8 mouse cellular contexts compared by ENCODE assay signal in genomic region chr3:89159616-89160344, GRCm38 (mm10). TPM values are rescaled to one million over a fixed set of nuclear protein-coding genes. Genes with fewer than 3 reads are reported as not detected.
A peak's percentile ranks its signal among the peaks of the same experiment; 100 is the strongest.
DNase-seq lines count a peak whose midpoint lies in the region; ATAC-seq and TF ChIP-seq lines count a peak whose summit lies in the region.

Gene Hcn3 (minus strand): TSS chr3:89160196.

- H3K4me1 ChIP-seq in kidney, adult 2 months (ENCODE audit: control insufficient read depth, insufficient read depth, low read length), result no peaks in the 10 kb centered on the region; the same call in 1 of the 2 replicates
- H3K4me1 ChIP-seq in brown adipose tissue, adult 24 weeks (ENCODE audit: control insufficient read depth, insufficient read depth, insufficient read length, low read length), result no peaks in the 10 kb centered on the region
- H3K4me1 ChIP-seq in forebrain, embryonic 14.5 days (ENCODE audit: control insufficient read depth, insufficient read depth, low read length), result peaks cover 11% of the 10 kb centered on the region; the same call in 1 of the 2 replicates
- H3K4me1 ChIP-seq in limb, embryonic 15.5 days, result peaks cover 18% of the 10 kb centered on the region
- H3K4me1 ChIP-seq in midbrain, embryonic 16.5 days (ENCODE audit: control insufficient read depth, insufficient read depth, low read length), result peaks cover 22% of the 10 kb centered on the region
- H3K4me1 ChIP-seq in stomach, embryonic 14.5 days (ENCODE audit: control insufficient read depth, insufficient read depth, low read length), result peaks cover 13% of the 10 kb centered on the region

- peak; percentile 46 for DNase-seq in kidney, adult 2 months
- no peak for DNase-seq in kidney, adult 11 months
- DNase-seq in forebrain, embryonic 14.5 days (ENCODE audit: low spot score), result peak; percentile 88
- peak; percentile 93 for DNase-seq in induced T-regulatory cell, adult 2 months (ENCODE audit: low read depth)

- H3K9me3 ChIP-seq in forebrain, embryonic 14.5 days (replicated peaks; ENCODE audit: control insufficient read depth, low read length), result no peaks in the 10 kb centered on the region
- H3K9me3 ChIP-seq in limb, embryonic 15.5 days, result no peaks in the 10 kb centered on the region
- no peaks in the 10 kb centered on the region for H3K9me3 ChIP-seq in midbrain, embryonic 16.5 days (replicated peaks; ENCODE audit: control insufficient read depth, low read length, poor library complexity, severe bottlenecking)
- no peaks in the 10 kb centered on the region for H3K9me3 ChIP-seq in stomach, embryonic 14.5 days (ENCODE audit: control insufficient read depth, low read depth, low read length)

- H3K4me2 ChIP-seq in forebrain, embryonic 14.5 days (ENCODE audit: low read length), result peak within 1 kb of the TSS; percentile 95
- H3K4me2 ChIP-seq in limb, embryonic 15.5 days, result peak within 1 kb of the TSS; percentile 99
- H3K4me2 ChIP-seq in midbrain, embryonic 16.5 days (ENCODE audit: low read length), result peak within 1 kb of the TSS; percentile 80
- H3K4me2 ChIP-seq in stomach, embryonic 14.5 days (replicated peaks; ENCODE audit: low read depth, low read length), result peak within 1 kb of the TSS; percentile 96

- H3K9ac ChIP-seq in forebrain, embryonic 14.5 days (ENCODE audit: low read length), result peak within 1 kb of the TSS; percentile 81
- peak within 1 kb of the TSS; percentile 37 for H3K9ac ChIP-seq in limb, embryonic 15.5 days
- peak within 1 kb of the TSS; percentile 87 for H3K9ac ChIP-seq in midbrain, embryonic 16.5 days (ENCODE audit: low read depth, low read length)
- H3K9ac ChIP-seq in stomach, embryonic 14.5 days (replicated peaks; ENCODE audit: low read depth, low read length), result peak within 1 kb of the TSS; percentile 36; the same call in 1 of the 2 replicates

- under 1% methylated on average over 65 of the region's 66 CpGs for WGBS in kidney, adult 2 months
- WGBS in forebrain, embryonic 14.5 days, result under 1% methylated on average over 50 of the region's 66 CpGs
- 0% methylated on average over 62 of the region's 66 CpGs for WGBS in limb, embryonic 15.5 days
- WGBS in midbrain, embryonic 16.5 days, result under 1% methylated on average over 64 of the region's 66 CpGs
- under 1% methylated on average over 53 of the region's 66 CpGs for WGBS in stomach, embryonic 14.5 days

- H3K4me3 ChIP-seq in kidney, adult 2 months (ENCODE audit: insufficient read depth, low read depth, low read length), result peak within 1 kb of the TSS; percentile 59
- peak within 1 kb of the TSS; percentile 60 for H3K4me3 ChIP-seq in brown adipose tissue, adult 24 weeks (ENCODE audit: insufficient read depth, low read depth, low read length)
- H3K4me3 ChIP-seq in forebrain, embryonic 14.5 days (ENCODE audit: low read depth, low read length), result peak within 1 kb of the TSS; percentile 73
- H3K4me3 ChIP-seq in limb, embryonic 15.5 days, result peak within 1 kb of the TSS; percentile 54
- H3K4me3 ChIP-seq in midbrain, embryonic 16.5 days (ENCODE audit: low read depth, low read length), result peak within 1 kb of the TSS; percentile 92
- H3K4me3 ChIP-seq in stomach, embryonic 14.5 days (ENCODE audit: low read depth, low read length), result peak within 1 kb of the TSS; percentile 60

- no peak within 1 kb of the TSS for H3K27ac ChIP-seq in kidney, adult 2 months (ENCODE audit: insufficient read depth, low read depth, low read length)
- H3K27ac ChIP-seq in brown adipose tissue, adult 24 weeks (replicated peaks; ENCODE audit: low read depth, low read length), result no peak within 1 kb of the TSS
- H3K27ac ChIP-seq in forebrain, embryonic 14.5 days (ENCODE audit: low read depth, low read length), result no peak within 1 kb of the TSS
- no peak within 1 kb of the TSS for H3K27ac ChIP-seq in limb, embryonic 15.5 days
- H3K27ac ChIP-seq in midbrain, embryonic 16.5 days (ENCODE audit: low read length), result peak within 1 kb of the TSS; percentile 76
- no peak within 1 kb of the TSS for H3K27ac ChIP-seq in stomach, embryonic 14.5 days (ENCODE audit: low read length)

- TF ChIP-seq POLR2A in kidney, adult 2 months (IDR thresholded peaks at IDR 0.05; ENCODE audit: low read depth, low read length), result no peak

- H3K27me3 ChIP-seq in kidney, adult 2 months (replicated peaks; ENCODE audit: control insufficient read depth, insufficient read depth, low read length), result no peaks in the 10 kb centered on the region
- H3K27me3 ChIP-seq in forebrain, embryonic 14.5 days (replicated peaks; ENCODE audit: control insufficient read depth, insufficient read depth, low read length), result no peaks in the 10 kb centered on the region
- H3K27me3 ChIP-seq in limb, embryonic 15.5 days, result peaks cover 22% of the 10 kb centered on the region
- H3K27me3 ChIP-seq in midbrain, embryonic 16.5 days (ENCODE audit: control insufficient read depth, insufficient read depth, low read depth, low read length), result no peaks in the 10 kb centered on the region
- no peaks in the 10 kb centered on the region for H3K27me3 ChIP-seq in stomach, embryonic 14.5 days (ENCODE audit: control insufficient read depth, insufficient read depth, low read length)

- H3K36me3 ChIP-seq in kidney, adult 2 months (ENCODE audit: control insufficient read depth, insufficient read depth, low read length), result no peaks in the 10 kb centered on the region
- H3K36me3 ChIP-seq in forebrain, embryonic 14.5 days (ENCODE audit: control insufficient read depth, insufficient read depth, low read length), result no peaks in the 10 kb centered on the region
- H3K36me3 ChIP-seq in limb, embryonic 15.5 days, result no peaks in the 10 kb centered on the region
- no peaks in the 10 kb centered on the region for H3K36me3 ChIP-seq in midbrain, embryonic 16.5 days (ENCODE audit: control insufficient read depth, insufficient read depth, low read length)
- no peaks in the 10 kb centered on the region for H3K36me3 ChIP-seq in stomach, embryonic 14.5 days (ENCODE audit: control insufficient read depth, insufficient read depth, low read length)

- TF ChIP-seq CTCF in kidney, adult 2 months (conservative IDR thresholded peaks at IDR 0.05; ENCODE audit: insufficient read depth, insufficient read length, low read depth, low read length), result peak; percentile 44

- peak; percentile 86 for ATAC-seq in forebrain, embryonic 14.5 days
- ATAC-seq in limb, embryonic 15.5 days (ENCODE audit: insufficient number of reproducible peaks, low FRiP score, low TSS enrichment, low read depth), result peak; percentile 68; the same call in 1 of the 2 replicates
- ATAC-seq in midbrain, embryonic 16.5 days, result peak; percentile 83
- ATAC-seq in stomach, embryonic 14.5 days (ENCODE audit: insufficient number of reproducible peaks, insufficient read depth, low FRiP score, low read depth), result peak; percentile 74

RNA-seq across cellular contexts. Expression of gene Hcn3, which starts in this region (rescaled TPM):
- 1.1 and 1.4 TPM in 2 replicates for polyA plus RNA-seq in kidney, adult 2 months (2012; rRNA removed)
- not detected in 2 replicates for polyA plus RNA-seq in brown adipose tissue, adult 24 weeks (2012; ENCODE audit: insufficient read depth, insufficient read length, missing spikeins)
- 9.4 and 13.0 TPM in 2 replicates for polyA plus RNA-seq in forebrain, embryonic 14.5 days (2014; fragmentation: Nextera tagmentation; extraction: Ambion mirVana)
- polyA plus RNA-seq in limb, embryonic 15.5 days (2015; fragmentation: Nextera tagmentation; extraction: Ambion mirVana), result 1.9 and 2.2 TPM in 2 replicates
- polyA plus RNA-seq in midbrain, embryonic 16.5 days (2015; fragmentation: Nextera tagmentation; extraction: Ambion mirVana), result 59.1 and 65.9 TPM in 2 replicates
- polyA plus RNA-seq in stomach, embryonic 14.5 days (2014; fragmentation: Nextera tagmentation; extraction: Ambion mirVana), result 1.4 and 1.9 TPM in 2 replicates

Comparison
In these comparisons a context has a peak if more than half of its experiments do, and no peak if none do; other contexts are left out.
1. H3K9ac ChIP-seq: peak in every context shown above with its lines; median percentile 87 in midbrain, embryonic 16.5 days; 81 in forebrain, embryonic 14.5 days; 37 in limb, embryonic 15.5 days; 36 in stomach, embryonic 14.5 days.